Mouse (Mus musculus) intestine, embryonic 14.5 days (tissue): Measurements from ENCODE around the gene Fam118b. TPM values are rescaled to one million over a fixed set of nuclear protein-coding genes. Genes with fewer than 3 reads are reported as not detected.

Experiments used
- ATAC-seq: fragments of 200-750 bp; cut with Nextera tagmentation; replicated peaks from 2 replicates; pipeline ENCODE4 v1.8.0; 2017; ENCODE audit warnings: low read depth, moderate number of reproducible peaks, moderate TSS enrichment, moderate library complexity; ENCODE audit not compliant: low FRiP score, low TSS enrichment
- DNase-seq: peaks from one replicate; pipeline ENCODE4 v3.0.0-alpha.2; 2018; ENCODE audit warnings: low spot score
- H3K27ac ChIP-seq: fragments of 300-500 bp; sonication (generic); 2 replicates; pipeline ENCODE4 v1.5.1; 2014; ENCODE audit warnings: low read depth, mild to moderate bottlenecking, control low read depth
- H3K27me3 ChIP-seq: fragments of 300-500 bp; sonication (generic); replicated peaks from 2 replicates; pipeline ENCODE4 v1.6.1; 2014; ENCODE audit warnings: low read length, control low read depth; ENCODE audit not compliant: control insufficient read depth, insufficient read depth
- H3K36me3 ChIP-seq: fragments of 300-500 bp; sonication (generic); 2 replicates; pipeline ENCODE4 v1.6.1; 2014; ENCODE audit warnings: low read length, control low read depth; ENCODE audit not compliant: control insufficient read depth, insufficient read depth
- H3K4me1 ChIP-seq: fragments of 300-500 bp; sonication (generic); replicated peaks from 2 replicates; pipeline ENCODE4 v1.6.1; 2014; ENCODE audit warnings: low read length, control low read depth, mixed read lengths; ENCODE audit not compliant: control insufficient read depth, insufficient read depth
- H3K4me2 ChIP-seq: fragments of 300-500 bp; sonication (generic); 2 replicates; pipeline ENCODE4 v1.6.1; 2014; ENCODE audit warnings: low read length
- H3K4me3 ChIP-seq: fragments of 300-500 bp; sonication (generic); 2 replicates; pipeline ENCODE4 v1.5.1; 2014; ENCODE audit warnings: low read depth, low read length, control low read depth, mixed read lengths
- H3K9ac ChIP-seq: fragments of 300-500 bp; sonication (generic); 2 replicates; pipeline ENCODE4 v1.6.1; 2014; ENCODE audit warnings: mild to moderate bottlenecking, low read length
- H3K9me3 ChIP-seq: fragments of 300-500 bp; sonication (generic); 2 replicates; pipeline ENCODE4 v1.6.1; 2016; ENCODE audit warnings: low read length, control low read depth; ENCODE audit not compliant: control insufficient read depth
- WGBS: fragments of 180-500 bp; shearing (Covaris S2); extraction: QIAGEN DNeasy Blood & Tissue Kit; methylation state at CpG from one replicate; pipeline ENCODE4 v1.1.7; 2014; 5-methylcytosine and 5-hydroxymethylcytosine counted together
- polyA plus RNA-seq: library from polyadenylated mRNA; unstranded; fragments of >200 nt; fragmentation: Nextera tagmentation; extraction: Ambion mirVana; gene quantifications from 2 replicates; pipeline ENCODE4 v1.2.1, GENCODE M21; 2014

Gene Fam118b
- polyA plus RNA-seq, 1 experiment from 2014 or later = 43.1 TPM

GRCm38 (mm10) chr9:35297791-35298190 lies 30.2 kb upstream of the Fam118b start:
- DNase-seq (no peak), ATAC-seq (no peak)
- Histone ChIP-seq H3K27me3 (no peaks in the 10 kb centered on the region), H3K27ac (no peak overlapping the region), H3K9ac (no peak overlapping the region), H3K4me3 (no peak overlapping the region), H3K4me1 (no peaks in the 10 kb centered on the region), H3K4me2 (no peak overlapping the region), H3K36me3 (no peaks in the 10 kb centered on the region), H3K9me3 (no peaks in the 10 kb centered on the region; the same call in 1 of the 2 replicates)

GRCm38 (mm10) chr9:35293465-35293864 lies 25.9 kb upstream of the Fam118b start:
- Histone ChIP-seq H3K9ac (no peak overlapping the region), H3K4me2 (no peak overlapping the region), H3K9me3 (no peaks in the 10 kb centered on the region; the same call in 1 of the 2 replicates), H3K27ac (no peak overlapping the region), H3K36me3 (no peaks in the 10 kb centered on the region), H3K27me3 (no peaks in the 10 kb centered on the region), H3K4me1 (no peaks in the 10 kb centered on the region), H3K4me3 (no peak overlapping the region)
- no peak for DNase-seq
- WGBS = 79% methylated on average over 5 of the region's 5 CpGs
- ATAC-seq = no peak

- H3K27ac ChIP-seq = no peak overlapping the region
- H3K4me3 ChIP-seq = no peak overlapping the region
- H3K27me3 ChIP-seq = no peaks in the 10 kb centered on the region
- no peak overlapping the region for H3K4me2 ChIP-seq
- H3K9me3 ChIP-seq = no peaks in the 10 kb centered on the region
- H3K9ac ChIP-seq = no peak overlapping the region
- no peaks in the 10 kb centered on the region for H3K4me1 ChIP-seq
- WGBS = 71% methylated on average over 4 of the region's 4 CpGs
- ATAC-seq (no peak), DNase-seq (no peak)
- no peaks in the 10 kb centered on the region for H3K36me3 ChIP-seq
Observed at GRCm38 (mm10) chr9:35290916-35291315, 23.3 kb upstream of the Fam118b start.

- Histone ChIP-seq H3K4me2 (no peak overlapping the region), H3K36me3 (no peaks in the 10 kb centered on the region), H3K4me1 (no peaks in the 10 kb centered on the region), H3K4me3 (no peak overlapping the region), H3K9ac (no peak overlapping the region), H3K27me3 (no peaks in the 10 kb centered on the region), H3K27ac (no peak overlapping the region), H3K9me3 (no peaks in the 10 kb centered on the region)
- DNase-seq = no peak
- WGBS = 78% methylated on average over 3 of the region's 3 CpGs
- no peak for ATAC-seq
Observed at GRCm38 (mm10) chr9:35290417-35290816, 22.8 kb upstream of the Fam118b start.

- Histone ChIP-seq H3K9ac (no peak overlapping the region), H3K4me2 (no peak overlapping the region), H3K9me3 (no peaks in the 10 kb centered on the region), H3K27ac (no peak overlapping the region), H3K4me1 (no peaks in the 10 kb centered on the region), H3K36me3 (no peaks in the 10 kb centered on the region), H3K4me3 (no peak overlapping the region), H3K27me3 (no peaks in the 10 kb centered on the region)
- WGBS = 38% methylated on average over 7 of the region's 7 CpGs
- ATAC-seq (0 out of 2 replicates have a peak, but pooled peaks have one; percentile 56), DNase-seq (peak; percentile 42)
Observed at GRCm38 (mm10) chr9:35289992-35290391, 22.4 kb upstream of the Fam118b start.

GRCm38 (mm10) chr9:35286351-35286750 lies 18.7 kb upstream of the Fam118b start:
- Histone ChIP-seq H3K4me2 (no peak overlapping the region), H3K4me3 (no peak overlapping the region), H3K27ac (no peak overlapping the region), H3K4me1 (peaks cover 5% of the 10 kb centered on the region; the same call in 1 of the 2 replicates), H3K27me3 (no peaks in the 10 kb centered on the region), H3K9ac (no peak overlapping the region), H3K36me3 (no peaks in the 10 kb centered on the region), H3K9me3 (no peaks in the 10 kb centered on the region)
- DNase-seq (peak; percentile 41), ATAC-seq (no peak)
- WGBS = 94% methylated on average over 3 of the region's 3 CpGs

- no peak for ATAC-seq
- 69% methylated on average over 4 of the region's 4 CpGs for WGBS
- Histone ChIP-seq H3K9ac (no peak overlapping the region), H3K36me3 (no peaks in the 10 kb centered on the region), H3K4me1 (peaks cover 5% of the 10 kb centered on the region; the same call in 1 of the 2 replicates), H3K27ac (no peak overlapping the region; the same call in 1 of the 2 replicates), H3K9me3 (no peaks in the 10 kb centered on the region), H3K27me3 (no peaks in the 10 kb centered on the region), H3K4me3 (no peak overlapping the region), H3K4me2 (no peak overlapping the region)
- no peak for DNase-seq
Observed at GRCm38 (mm10) chr9:35284351-35284750, 16.7 kb upstream of the Fam118b start.

GRCm38 (mm10) chr9:35283415-35284069 lies 15.9 kb upstream of the Fam118b start:
- no peak overlapping the region for H3K4me2 ChIP-seq
- DNase-seq = no peak
- H3K4me3 ChIP-seq = no peak overlapping the region
- WGBS = 66% methylated on average over 13 of the region's 13 CpGs
- H3K27ac ChIP-seq = peak overlapping the region; percentile 10; the same call in 1 of the 2 replicates
- peaks cover 5% of the 10 kb centered on the region; the same call in 1 of the 2 replicates for H3K4me1 ChIP-seq
- H3K9ac ChIP-seq = no peak overlapping the region
- H3K9me3 ChIP-seq = no peaks in the 10 kb centered on the region
- no peaks in the 10 kb centered on the region for H3K27me3 ChIP-seq
- 0 out of 2 replicates have a peak, but pooled peaks have one; percentile 42 for ATAC-seq
- H3K36me3 ChIP-seq = 0 out of 2 replicates have a peak, but pooled peaks cover 1% of the 10 kb centered on the region

- 66% methylated on average over 5 of the region's 5 CpGs for WGBS
- H3K9me3 ChIP-seq = no peaks in the 10 kb centered on the region
- no peaks in the 10 kb centered on the region for H3K27me3 ChIP-seq
- H3K4me1 ChIP-seq = peaks cover 5% of the 10 kb centered on the region; the same call in 1 of the 2 replicates
- ATAC-seq (no peak; the same call in 1 of the 2 replicates), DNase-seq (no peak)
- H3K36me3 ChIP-seq = peaks cover 7% of the 10 kb centered on the region; the same call in 1 of the 2 replicates
- H3K4me3 ChIP-seq = no peak overlapping the region
- no peak overlapping the region for H3K27ac ChIP-seq
- H3K4me2 ChIP-seq = no peak overlapping the region
- H3K9ac ChIP-seq = no peak overlapping the region
Observed at GRCm38 (mm10) chr9:35282851-35283200, 15.2 kb upstream of the Fam118b start.
